Mouse (Mus musculus): ENCODE measurements around the gene Il4ra. TPM values are rescaled to one million over a fixed set of nuclear protein-coding genes. Genes with fewer than 3 reads are reported as not detected.

The Il4ra gene
- total and polyA plus RNA-seq, 2 experiments, result 11.3 to 24.0 TPM

- H3K27me3 ChIP-seq (ENCODE audit: control insufficient read depth, insufficient read depth, low read length), result no peaks in the 10 kb centered on the region
- peaks cover 60% of the 10 kb centered on the region for H3K4me1 ChIP-seq (ENCODE audit: control insufficient read depth, insufficient read depth, low read length)
- H3K9ac ChIP-seq (ENCODE audit: low read depth, low read length), result no peak overlapping the region
- no peak overlapping the region for H3K4me3 ChIP-seq (ENCODE audit: insufficient read depth, low read depth, low read length)
- no peaks in the 10 kb centered on the region for H3K36me3 ChIP-seq (ENCODE audit: control insufficient read depth, insufficient read depth, low read length)
- TF ChIP-seq CTCF (IDR thresholded peaks at IDR 0.05; ENCODE audit: low read depth, low read length), result no peak
- TF ChIP-seq POLR2A (IDR thresholded peaks at IDR 0.05; ENCODE audit: extremely low read depth, insufficient read depth, low read length), result no peak
- 58% methylated on average over 8 of the region's 8 CpGs for WGBS
- H3K27ac ChIP-seq (replicated peaks; ENCODE audit: insufficient read depth, low read depth, low read length), result no peak overlapping the region
- peaks cover 85% of the 10 kb centered on the region; the same call in 1 of the 2 replicates for H3K79me2 ChIP-seq (ENCODE audit: control insufficient read depth, insufficient read depth, low read length)
- no peak for DNase-seq (ENCODE audit: extremely low read depth, low read depth, low spot score)
Observed at GRCm38 (mm10) chr7:125556865-125557264, 4.9 kb downstream of the Il4ra start.

- WGBS, result 65% methylated on average over 4 of the region's 4 CpGs
- Histone ChIP-seq H3K27me3 (ENCODE audit: control insufficient read depth, insufficient read depth, low read length) (no peaks in the 10 kb centered on the region), H3K36me3 (ENCODE audit: control insufficient read depth, insufficient read depth, low read length) (no peaks in the 10 kb centered on the region), H3K9ac (ENCODE audit: low read depth, low read length) (0 out of 2 replicates have a peak overlapping the region, but pooled peaks have one; percentile 13), H3K4me3 (ENCODE audit: insufficient read depth, low read depth, low read length) (no peak overlapping the region), H3K4me1 (ENCODE audit: control insufficient read depth, insufficient read depth, low read length) (peaks cover 53% of the 10 kb centered on the region), H3K79me2 (ENCODE audit: control insufficient read depth, insufficient read depth, low read length) (peaks cover 76% of the 10 kb centered on the region; the same call in 1 of the 2 replicates), H3K27ac (replicated peaks; ENCODE audit: insufficient read depth, low read depth, low read length) (peak overlapping the region; percentile 75)
- no peak for DNase-seq (ENCODE audit: extremely low read depth, low read depth, low spot score)
- no peak for TF ChIP-seq POLR2A (IDR thresholded peaks at IDR 0.05; ENCODE audit: extremely low read depth, insufficient read depth, low read length)
- no peak for TF ChIP-seq CTCF (IDR thresholded peaks at IDR 0.05; ENCODE audit: low read depth, low read length)
Observed at GRCm38 (mm10) chr7:125558401-125558945, 6.6 kb downstream of the Il4ra start.

GRCm38 (mm10) chr7:125558997-125559396 lies 7.1 kb downstream of the Il4ra start:
- no peak for DNase-seq (ENCODE audit: extremely low read depth, low read depth, low spot score)
- no peaks in the 10 kb centered on the region for H3K27me3 ChIP-seq (ENCODE audit: control insufficient read depth, insufficient read depth, low read length)
- peaks cover 50% of the 10 kb centered on the region for H3K4me1 ChIP-seq (ENCODE audit: control insufficient read depth, insufficient read depth, low read length)
- TF ChIP-seq CTCF (IDR thresholded peaks at IDR 0.05; ENCODE audit: low read depth, low read length) (no peak), POLR2A (IDR thresholded peaks at IDR 0.05; ENCODE audit: extremely low read depth, insufficient read depth, low read length) (no peak)
- H3K79me2 ChIP-seq (ENCODE audit: control insufficient read depth, insufficient read depth, low read length), result peaks cover 71% of the 10 kb centered on the region; the same call in 1 of the 2 replicates
- H3K4me3 ChIP-seq (ENCODE audit: insufficient read depth, low read depth, low read length), result no peak overlapping the region
- 64% methylated on average over 5 of the region's 5 CpGs for WGBS
- H3K9ac ChIP-seq (ENCODE audit: low read depth, low read length), result no peak overlapping the region
- H3K36me3 ChIP-seq (ENCODE audit: control insufficient read depth, insufficient read depth, low read length), result no peaks in the 10 kb centered on the region
- peak overlapping the region; percentile 75 for H3K27ac ChIP-seq (replicated peaks; ENCODE audit: insufficient read depth, low read depth, low read length)

GRCm38 (mm10) chr7:125559537-125559936 lies 7.6 kb downstream of the Il4ra start:
- WGBS, result 74% methylated on average over 10 of the region's 10 CpGs
- Histone ChIP-seq H3K27me3 (ENCODE audit: control insufficient read depth, insufficient read depth, low read length) (no peaks in the 10 kb centered on the region), H3K27ac (replicated peaks; ENCODE audit: insufficient read depth, low read depth, low read length) (peak overlapping the region; percentile 75), H3K4me1 (ENCODE audit: control insufficient read depth, insufficient read depth, low read length) (peaks cover 50% of the 10 kb centered on the region), H3K79me2 (ENCODE audit: control insufficient read depth, insufficient read depth, low read length) (peaks cover 66% of the 10 kb centered on the region; the same call in 1 of the 2 replicates), H3K4me3 (ENCODE audit: insufficient read depth, low read depth, low read length) (no peak overlapping the region), H3K36me3 (ENCODE audit: control insufficient read depth, insufficient read depth, low read length) (no peaks in the 10 kb centered on the region), H3K9ac (ENCODE audit: low read depth, low read length) (no peak overlapping the region)
- no peak for TF ChIP-seq CTCF (IDR thresholded peaks at IDR 0.05; ENCODE audit: low read depth, low read length)
- TF ChIP-seq POLR2A (IDR thresholded peaks at IDR 0.05; ENCODE audit: extremely low read depth, insufficient read depth, low read length), result no peak
- no peak for DNase-seq (ENCODE audit: extremely low read depth, low read depth, low spot score)

- H3K9ac ChIP-seq (ENCODE audit: low read depth, low read length), result no peak overlapping the region
Observed at GRCm38 (mm10) chr7:125560146-125560785, 8.3 kb downstream of the Il4ra start.

More at GRCm38 (mm10) chr7:125560146-125560785, 8.3 kb downstream of the Il4ra start:
- TF ChIP-seq CTCF (IDR thresholded peaks at IDR 0.05; ENCODE audit: low read depth, low read length), result no peak
- H3K36me3 ChIP-seq (ENCODE audit: control insufficient read depth, insufficient read depth, low read length), result peaks cover 2% of the 10 kb centered on the region; the same call in 1 of the 2 replicates
- peak overlapping the region; percentile 22 for H3K27ac ChIP-seq (replicated peaks; ENCODE audit: insufficient read depth, low read depth, low read length)
- peak; percentile 63 for DNase-seq (ENCODE audit: extremely low read depth, low read depth, low spot score)
- peaks cover 60% of the 10 kb centered on the region; the same call in 1 of the 2 replicates for H3K79me2 ChIP-seq (ENCODE audit: control insufficient read depth, insufficient read depth, low read length)
- peaks cover 51% of the 10 kb centered on the region for H3K4me1 ChIP-seq (ENCODE audit: control insufficient read depth, insufficient read depth, low read length)
- H3K4me3 ChIP-seq (ENCODE audit: insufficient read depth, low read depth, low read length), result no peak overlapping the region
- H3K27me3 ChIP-seq (ENCODE audit: control insufficient read depth, insufficient read depth, low read length), result no peaks in the 10 kb centered on the region
- 41% methylated on average over 7 of the region's 7 CpGs for WGBS
